Mouse (Mus musculus): ENCODE data around the gene Ppp1r26. TPM values are rescaled to one million over a fixed set of nuclear protein-coding genes. Genes with fewer than 3 reads are reported as not detected.

Ppp1r26 gene
- polyA plus RNA-seq (2014; fragmentation: Nextera tagmentation; extraction: Ambion mirVana) = 2.7 and 4.1 TPM in 2 replicates

DNA sequence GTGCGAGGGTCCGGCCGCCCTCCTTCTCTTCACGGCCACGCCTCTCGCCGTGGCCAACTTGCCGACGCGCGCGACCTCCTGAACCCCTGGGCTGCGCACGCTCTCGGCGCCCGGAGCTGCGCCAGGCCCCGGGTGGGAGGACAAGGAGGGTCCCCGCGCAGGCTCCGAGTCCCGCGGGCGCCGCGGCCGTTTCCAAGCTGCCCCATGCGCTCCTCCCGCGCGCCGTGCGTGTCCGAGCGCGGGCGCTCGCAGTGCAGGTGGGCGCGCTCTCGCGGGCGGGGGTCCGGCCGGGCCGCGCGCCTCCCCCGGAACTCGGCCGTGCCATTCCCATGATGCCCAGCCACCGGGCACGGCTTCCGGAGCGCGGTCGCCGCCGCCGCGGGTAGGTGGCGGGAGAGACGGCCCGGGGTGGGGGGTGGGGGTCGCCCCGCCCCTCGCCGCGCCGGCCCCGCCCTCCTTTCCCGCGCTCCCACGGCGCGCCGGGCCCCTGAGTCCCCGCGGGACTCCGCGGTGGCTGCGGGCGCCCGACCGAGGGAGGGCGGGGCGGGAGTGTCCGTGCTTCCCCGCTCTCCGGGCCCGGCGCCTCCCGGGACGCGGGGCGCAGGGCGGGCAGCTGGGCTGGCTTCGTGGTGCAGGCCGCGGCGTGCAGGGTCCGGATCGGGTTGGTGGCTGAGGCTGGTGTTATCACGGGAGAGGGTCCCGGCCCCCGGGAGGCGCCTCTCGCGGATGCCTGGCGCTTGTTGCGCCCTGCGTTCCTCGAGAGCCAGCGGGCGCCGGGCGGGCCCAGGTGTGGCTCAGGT lies at the start of gene Ppp1r26:
Gene Ppp1r26, plus strand, starts transcription at position 286 of the 800 bp plus-strand sequence.
- H3K36me3 ChIP-seq (replicated peaks; ENCODE audit: control insufficient read depth, insufficient read depth, low read depth, low read length) = no peaks in the 10 kb centered on the region; the same call in 1 of the 2 replicates
- WGBS = under 1% methylated on average over 89 of the region's 118 CpGs
- no peaks in the 10 kb centered on the region for H3K9me3 ChIP-seq (replicated peaks; ENCODE audit: control insufficient read depth, low read length)
- peak within 1 kb of the TSS; percentile 75 for H3K4me3 ChIP-seq (ENCODE audit: low read depth, low read length)
- H3K27ac ChIP-seq (replicated peaks; ENCODE audit: low read depth, low read length) = peak within 1 kb of the TSS; percentile 1; the same call in 1 of the 2 replicates
- ATAC-seq (replicated peaks; ENCODE audit: insufficient number of reproducible peaks, low FRiP score, low TSS enrichment, low read depth) (peak; percentile 46; the same call in 1 of the 2 replicates), DNase-seq (ENCODE audit: low spot score) (peak; percentile 48)
- H3K9ac ChIP-seq (replicated peaks; ENCODE audit: low read length) = peak within 1 kb of the TSS; percentile 87
- H3K4me2 ChIP-seq (ENCODE audit: low read depth, low read length) = peak within 1 kb of the TSS; percentile 98
- H3K4me1 ChIP-seq (ENCODE audit: control insufficient read depth, insufficient read depth, low read length) = no peaks in the 10 kb centered on the region
- H3K27me3 ChIP-seq (ENCODE audit: control insufficient read depth, insufficient read depth, low read length) = no peaks in the 10 kb centered on the region

DNA sequence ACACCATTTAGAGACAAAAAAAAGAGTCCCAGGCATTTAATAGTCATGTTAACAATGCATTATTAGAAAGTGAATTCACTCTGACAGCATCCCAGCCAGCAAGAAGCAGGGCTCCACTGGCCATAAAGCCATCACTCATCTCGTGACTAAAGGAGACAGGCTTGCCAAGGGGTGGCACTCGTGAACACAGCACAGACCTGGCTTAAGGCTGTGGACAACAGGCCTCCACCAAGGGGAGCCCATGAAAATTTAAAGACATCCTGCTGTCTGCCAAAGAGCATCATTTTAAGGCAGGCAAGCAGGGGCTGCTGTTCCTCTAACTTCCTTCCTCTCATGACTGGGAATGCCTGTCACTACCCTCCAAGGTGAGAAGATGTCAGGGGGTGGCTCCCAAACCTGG lies 49.7 kb upstream of the Ppp1r26 start:
- H3K4me1 ChIP-seq (ENCODE audit: control insufficient read depth, insufficient read depth, low read length) = no peaks in the 10 kb centered on the region
- no peaks in the 10 kb centered on the region for H3K36me3 ChIP-seq (replicated peaks; ENCODE audit: control insufficient read depth, insufficient read depth, low read depth, low read length)
- no peaks in the 10 kb centered on the region for H3K9me3 ChIP-seq (replicated peaks; ENCODE audit: control insufficient read depth, low read length)
- no peak overlapping the region for H3K4me2 ChIP-seq (ENCODE audit: low read depth, low read length)
- no peak overlapping the region for H3K9ac ChIP-seq (replicated peaks; ENCODE audit: low read length)
- WGBS = 69% methylated on average over 2 of the region's 2 CpGs
- no peak for ATAC-seq (replicated peaks; ENCODE audit: insufficient number of reproducible peaks, low FRiP score, low TSS enrichment, low read depth)
- H3K4me3 ChIP-seq (ENCODE audit: low read depth, low read length) = no peak overlapping the region
- no peak overlapping the region for H3K27ac ChIP-seq (replicated peaks; ENCODE audit: low read depth, low read length)
- H3K27me3 ChIP-seq (ENCODE audit: control insufficient read depth, insufficient read depth, low read length) = no peaks in the 10 kb centered on the region
- no peak for DNase-seq (ENCODE audit: low spot score)

DNA sequence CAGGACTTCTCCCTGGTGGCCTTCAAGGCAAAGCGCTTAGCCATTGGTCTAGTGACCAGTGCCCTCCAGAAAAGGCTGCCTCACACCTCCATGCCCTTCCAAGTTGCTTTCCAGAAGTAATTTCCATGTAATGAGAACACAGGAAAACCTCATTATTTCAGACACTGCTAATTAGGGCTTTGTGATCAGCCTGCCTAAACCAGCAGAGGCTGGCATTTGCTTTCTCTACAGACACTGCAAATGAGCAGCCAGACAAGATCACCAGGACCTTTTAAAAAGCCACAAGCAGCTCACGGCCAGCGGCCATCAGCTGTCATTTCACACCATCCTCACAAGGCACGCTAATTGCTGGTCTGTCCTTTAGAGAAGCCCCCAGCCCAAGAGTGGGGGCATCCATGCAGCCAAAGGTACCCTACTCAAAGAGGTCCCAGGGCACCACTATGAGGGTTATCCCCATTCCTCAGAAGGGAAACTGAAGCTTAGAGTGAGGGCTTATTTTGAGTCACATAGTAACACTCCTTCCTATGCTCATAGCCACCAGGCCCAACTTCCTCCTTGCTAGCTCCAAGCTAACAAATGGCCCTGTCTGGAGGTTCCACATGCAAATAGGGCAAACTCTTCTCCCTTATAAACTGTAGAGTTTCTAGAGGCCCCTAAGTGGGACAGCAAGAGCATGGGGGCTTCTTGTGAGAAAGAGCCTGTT lies 49.0 kb upstream of the Ppp1r26 start:
- H3K4me1 ChIP-seq (ENCODE audit: control insufficient read depth, insufficient read depth, low read length) = no peaks in the 10 kb centered on the region
- H3K9ac ChIP-seq (replicated peaks; ENCODE audit: low read length) = no peak overlapping the region
- H3K9me3 ChIP-seq (replicated peaks; ENCODE audit: control insufficient read depth, low read length) = no peaks in the 10 kb centered on the region
- no peak overlapping the region for H3K27ac ChIP-seq (replicated peaks; ENCODE audit: low read depth, low read length)
- no peaks in the 10 kb centered on the region for H3K27me3 ChIP-seq (ENCODE audit: control insufficient read depth, insufficient read depth, low read length)
- ATAC-seq (replicated peaks; ENCODE audit: insufficient number of reproducible peaks, low FRiP score, low TSS enrichment, low read depth) (no peak), DNase-seq (ENCODE audit: low spot score) (no peak)
- WGBS = 66% methylated on average over 4 of the region's 4 CpGs
- no peaks in the 10 kb centered on the region for H3K36me3 ChIP-seq (replicated peaks; ENCODE audit: control insufficient read depth, insufficient read depth, low read depth, low read length)
- no peak overlapping the region for H3K4me3 ChIP-seq (ENCODE audit: low read depth, low read length)
- H3K4me2 ChIP-seq (ENCODE audit: low read depth, low read length) = no peak overlapping the region

DNA sequence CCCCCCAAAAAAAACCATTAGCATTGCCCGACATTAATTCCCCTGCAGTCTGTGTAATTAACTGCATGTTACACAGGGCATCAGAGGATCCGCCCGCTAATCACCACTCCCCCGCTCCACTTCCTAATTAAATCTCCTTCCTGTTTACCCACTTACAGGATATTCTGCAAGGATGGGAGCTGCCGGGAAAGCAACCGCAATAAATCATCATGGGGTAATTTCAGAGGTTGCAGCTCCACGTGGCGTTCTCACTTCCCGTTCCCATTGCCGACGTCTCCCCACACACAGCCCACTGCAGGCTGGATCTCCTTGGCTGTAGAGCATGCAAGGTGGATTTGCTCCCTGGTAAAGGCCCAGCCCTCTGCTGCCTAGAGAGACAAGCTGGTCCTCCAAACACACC lies 45.0 kb upstream of the Ppp1r26 start:
- WGBS = 60% methylated on average over 11 of the region's 11 CpGs
- Histone ChIP-seq H3K27ac (replicated peaks; ENCODE audit: low read depth, low read length) (no peak overlapping the region), H3K4me1 (ENCODE audit: control insufficient read depth, insufficient read depth, low read length) (no peaks in the 10 kb centered on the region), H3K4me2 (ENCODE audit: low read depth, low read length) (no peak overlapping the region), H3K36me3 (replicated peaks; ENCODE audit: control insufficient read depth, insufficient read depth, low read depth, low read length) (no peaks in the 10 kb centered on the region), H3K27me3 (ENCODE audit: control insufficient read depth, insufficient read depth, low read length) (no peaks in the 10 kb centered on the region), H3K9me3 (replicated peaks; ENCODE audit: control insufficient read depth, low read length) (no peaks in the 10 kb centered on the region), H3K9ac (replicated peaks; ENCODE audit: low read length) (no peak overlapping the region), H3K4me3 (ENCODE audit: low read depth, low read length) (no peak overlapping the region)
- ATAC-seq (replicated peaks; ENCODE audit: insufficient number of reproducible peaks, low FRiP score, low TSS enrichment, low read depth) = no peak
- no peak for DNase-seq (ENCODE audit: low spot score)

GRCm38 (mm10) chr2:28402128-28402527 lies 44.5 kb upstream of the Ppp1r26 start:
- no peaks in the 10 kb centered on the region for H3K4me1 ChIP-seq (ENCODE audit: control insufficient read depth, insufficient read depth, low read length)
- H3K4me2 ChIP-seq (ENCODE audit: low read depth, low read length) = no peak overlapping the region
- no peak overlapping the region for H3K27ac ChIP-seq (replicated peaks; ENCODE audit: low read depth, low read length)
- no peaks in the 10 kb centered on the region for H3K27me3 ChIP-seq (ENCODE audit: control insufficient read depth, insufficient read depth, low read length)
- H3K36me3 ChIP-seq (replicated peaks; ENCODE audit: control insufficient read depth, insufficient read depth, low read depth, low read length) = no peaks in the 10 kb centered on the region
- DNase-seq (ENCODE audit: low spot score) (no peak), ATAC-seq (replicated peaks; ENCODE audit: insufficient number of reproducible peaks, low FRiP score, low TSS enrichment, low read depth) (no peak)
- H3K9me3 ChIP-seq (replicated peaks; ENCODE audit: control insufficient read depth, low read length) = no peaks in the 10 kb centered on the region
- no peak overlapping the region for H3K9ac ChIP-seq (replicated peaks; ENCODE audit: low read length)
- no peak overlapping the region for H3K4me3 ChIP-seq (ENCODE audit: low read depth, low read length)

- DNase-seq (ENCODE audit: low spot score) = no peak
- Histone ChIP-seq H3K9ac (replicated peaks; ENCODE audit: low read length) (no peak overlapping the region), H3K4me2 (ENCODE audit: low read depth, low read length) (no peak overlapping the region), H3K4me1 (ENCODE audit: control insufficient read depth, insufficient read depth, low read length) (no peaks in the 10 kb centered on the region), H3K9me3 (replicated peaks; ENCODE audit: control insufficient read depth, low read length) (no peaks in the 10 kb centered on the region), H3K27me3 (ENCODE audit: control insufficient read depth, insufficient read depth, low read length) (no peaks in the 10 kb centered on the region), H3K27ac (replicated peaks; ENCODE audit: low read depth, low read length) (no peak overlapping the region), H3K4me3 (ENCODE audit: low read depth, low read length) (no peak overlapping the region), H3K36me3 (replicated peaks; ENCODE audit: control insufficient read depth, insufficient read depth, low read depth, low read length) (no peaks in the 10 kb centered on the region)
- WGBS = 54% methylated on average over 7 of the region's 7 CpGs
- ATAC-seq (replicated peaks; ENCODE audit: insufficient number of reproducible peaks, low FRiP score, low TSS enrichment, low read depth) = no peak
These were observed 38.8 kb upstream of the Ppp1r26 start for GRCm38 (mm10) chr2:28407796-28408195.

GRCm38 (mm10) chr2:28409144-28409543 lies 37.5 kb upstream of the Ppp1r26 start:
- no peak overlapping the region for H3K4me2 ChIP-seq (ENCODE audit: low read depth, low read length)
- 84% methylated on average over 4 of the region's 4 CpGs for WGBS
- no peak overlapping the region for H3K27ac ChIP-seq (replicated peaks; ENCODE audit: low read depth, low read length)
- H3K4me1 ChIP-seq (ENCODE audit: control insufficient read depth, insufficient read depth, low read length) = no peaks in the 10 kb centered on the region
- no peak for DNase-seq (ENCODE audit: low spot score)
- no peak overlapping the region for H3K4me3 ChIP-seq (ENCODE audit: low read depth, low read length)
- ATAC-seq (replicated peaks; ENCODE audit: insufficient number of reproducible peaks, low FRiP score, low TSS enrichment, low read depth) = no peak
- H3K9me3 ChIP-seq (replicated peaks; ENCODE audit: control insufficient read depth, low read length) = no peaks in the 10 kb centered on the region
- H3K27me3 ChIP-seq (ENCODE audit: control insufficient read depth, insufficient read depth, low read length) = no peaks in the 10 kb centered on the region
- H3K9ac ChIP-seq (replicated peaks; ENCODE audit: low read length) = no peak overlapping the region
- H3K36me3 ChIP-seq (replicated peaks; ENCODE audit: control insufficient read depth, insufficient read depth, low read depth, low read length) = no peaks in the 10 kb centered on the region

DNA sequence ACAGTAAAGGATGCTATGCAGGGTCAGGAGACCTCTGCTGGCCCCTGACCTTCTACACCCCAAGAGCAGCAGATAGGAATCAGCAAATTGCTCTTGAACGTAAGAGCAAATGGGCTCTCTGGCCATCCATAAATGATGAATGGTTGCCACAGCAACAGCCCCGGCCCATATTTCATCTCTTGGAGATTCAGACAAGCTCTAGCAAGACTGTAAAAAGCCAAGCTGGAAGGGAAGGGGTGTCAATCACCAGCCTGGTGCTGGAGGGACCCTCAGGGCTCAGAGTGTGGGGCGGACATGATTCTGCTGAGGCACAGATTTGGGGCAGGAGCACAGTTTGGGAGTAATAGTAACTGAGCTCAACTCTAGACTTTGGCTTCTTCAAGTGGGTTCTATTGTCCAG lies 37.0 kb upstream of the Ppp1r26 start:
- Histone ChIP-seq H3K9ac (replicated peaks; ENCODE audit: low read length) (no peak overlapping the region), H3K9me3 (replicated peaks; ENCODE audit: control insufficient read depth, low read length) (no peaks in the 10 kb centered on the region), H3K27me3 (ENCODE audit: control insufficient read depth, insufficient read depth, low read length) (no peaks in the 10 kb centered on the region), H3K4me1 (ENCODE audit: control insufficient read depth, insufficient read depth, low read length) (no peaks in the 10 kb centered on the region), H3K27ac (replicated peaks; ENCODE audit: low read depth, low read length) (no peak overlapping the region), H3K36me3 (replicated peaks; ENCODE audit: control insufficient read depth, insufficient read depth, low read depth, low read length) (no peaks in the 10 kb centered on the region), H3K4me2 (ENCODE audit: low read depth, low read length) (no peak overlapping the region), H3K4me3 (ENCODE audit: low read depth, low read length) (no peak overlapping the region)
- DNase-seq (ENCODE audit: low spot score) = no peak
- 67% methylated on average over 3 of the region's 3 CpGs for WGBS
- no peak for ATAC-seq (replicated peaks; ENCODE audit: insufficient number of reproducible peaks, low FRiP score, low TSS enrichment, low read depth)
